Mouse (Mus musculus) limb, embryonic 14.5 days (tissue): Measurements from ENCODE around the gene Fgfr2. TPM values are rescaled to one million over a fixed set of nuclear protein-coding genes. Genes with fewer than 3 reads are reported as not detected.

Experiments
- ATAC-seq: fragments of 200-750 bp; cut with Nextera tagmentation; 2 replicates; pipeline ENCODE4 v1.8.0; 2017; ENCODE audit warnings: low read depth, moderate number of reproducible peaks, moderate TSS enrichment; ENCODE audit not compliant: low FRiP score
- DNase-seq: peaks from one replicate; pipeline ENCODE4 v3.0.0-alpha.2; 2015; ENCODE audit warnings: low spot score
- H3K27ac ChIP-seq: fragments of 300-500 bp; sonication (generic); replicated peaks from 2 replicates; pipeline ENCODE4 v1.5.1; 2014; ENCODE audit warnings: low read depth, mild to moderate bottlenecking, low read length, moderate library complexity, mixed read lengths
- H3K27me3 ChIP-seq: fragments of 300-500 bp; sonication (generic); 2 replicates; pipeline ENCODE4 v1.6.1; 2014; ENCODE audit warnings: low read length, mixed read lengths; ENCODE audit not compliant: control insufficient read depth, insufficient read depth
- H3K36me3 ChIP-seq: fragments of 300-500 bp; sonication (generic); 2 replicates; pipeline ENCODE4 v1.6.1; 2014; ENCODE audit warnings: mild to moderate bottlenecking, low read length, moderate library complexity, mixed read lengths; ENCODE audit not compliant: control insufficient read depth, insufficient read depth
- H3K4me1 ChIP-seq: fragments of 300-500 bp; sonication (generic); 2 replicates; pipeline ENCODE4 v1.6.1; 2014; ENCODE audit warnings: antibody characterized with exemption, low read length, mixed read lengths; ENCODE audit not compliant: control insufficient read depth, insufficient read depth
- H3K4me2 ChIP-seq: fragments of 300-500 bp; sonication (generic); replicated peaks from 2 replicates; pipeline ENCODE4 v1.6.1; 2014; ENCODE audit warnings: low read depth, mild to moderate bottlenecking, low read length, moderate library complexity; ENCODE audit not compliant: severe bottlenecking
- H3K4me3 ChIP-seq: fragments of 300-500 bp; sonication (generic); replicated peaks from 2 replicates; pipeline ENCODE4 v1.5.1; 2014; ENCODE audit warnings: low read length
- H3K9ac ChIP-seq: fragments of 300-500 bp; sonication (generic); 2 replicates; pipeline ENCODE4 v1.6.1; 2014; ENCODE audit warnings: mild to moderate bottlenecking, low read depth, low read length, moderate library complexity; ENCODE audit not compliant: severe bottlenecking
- H3K9me3 ChIP-seq: fragments of 300-500 bp; sonication (generic); 2 replicates; pipeline ENCODE4 v1.6.1; 2016; ENCODE audit warnings: low read length; ENCODE audit not compliant: control insufficient read depth
- POLR2A ChIP-seq: fragments of 200-500 bp; IDR thresholded peaks from 2 replicates; pipeline ENCODE4 v1.8.0; 2012; ENCODE audit warnings: inconsistent platforms, mild to moderate bottlenecking, moderate library complexity, borderline replicate concordance; ENCODE audit not compliant: insufficient read depth, insufficient read length; ENCODE audit errors: extremely low read depth
- WGBS: fragments of 180-500 bp; shearing (Covaris S2); extraction: QIAGEN DNeasy Blood & Tissue Kit; methylation state at CpG from one replicate; pipeline ENCODE4 v1.1.7; 2014; 5-methylcytosine and 5-hydroxymethylcytosine counted together
- microRNA-seq: library from miRNA; unstranded; fragments of <30 nt; microRNA quantifications from one replicate; pipeline ENCODE4, GENCODE M21; 2016
- polyA plus RNA-seq, 2 experiments: library from polyadenylated mRNA; depleted of rRNA in 1 of 2; stranded (reverse) in 1 of 2; unstranded in 1 of 2; fragments of >200 nt; fragmentation: Nextera tagmentation in 1 of 2; extraction: Ambion mirVana in 1 of 2; gene quantifications; 2 replicates each; pipeline versions ENCODE4 v1.2.1 to v1.2.3; 2012 to 2014

The Fgfr2 gene
- polyA plus RNA-seq, 2 experiments = 131 to 133 TPM

- Histone ChIP-seq H3K27me3 (no peaks in the 10 kb centered on the region), H3K9ac (no peak overlapping the region), H3K4me3 (no peak overlapping the region), H3K9me3 (no peaks in the 10 kb centered on the region), H3K27ac (no peak overlapping the region), H3K36me3 (no peaks in the 10 kb centered on the region), H3K4me1 (peaks cover 11% of the 10 kb centered on the region), H3K4me2 (no peak overlapping the region)
- no peak for TF ChIP-seq POLR2A
- no peak for DNase-seq
- 81% methylated on average over 4 of the region's 4 CpGs for WGBS
- no peak for ATAC-seq
Measured at GRCm38 (mm10) chr7:130114436-130114835, 3008.7 kb downstream of the Fgfr2 start.

Small RNA genes within 50 kb of the gene (microRNA-seq; reads per million reads assigned to microRNA genes)
- 0.69 reads per million for gene Mir7061

Other genes starting within 250 kb of the Fgfr2 start
- 17.4 and 18.1 TPM in 2 replicates for gene Zranb1, start 192.2 kb downstream of the Fgfr2 start, polyA plus RNA-seq (2012; rRNA removed)
- gene Zranb1, start 192.2 kb downstream of the Fgfr2 start, polyA plus RNA-seq (2014; fragmentation: Nextera tagmentation; extraction: Ambion mirVana) = 18.1 and 22.4 TPM in 2 replicates
- gene Ctbp2, start 1.0 kb upstream of the Fgfr2 start, polyA plus RNA-seq (2012; rRNA removed) = 77.7 and 79.8 TPM in 2 replicates
- gene Ctbp2, start 1.0 kb upstream of the Fgfr2 start, polyA plus RNA-seq (2014; fragmentation: Nextera tagmentation; extraction: Ambion mirVana) = 59.2 and 67.8 TPM in 2 replicates